Mouse (Mus musculus): ENCODE results near the gene Rcn3. TPM values are rescaled to one million over a fixed set of nuclear protein-coding genes. Genes with fewer than 3 reads are reported as not detected.

Gene Rcn3
- total and polyA plus RNA-seq, 3 experiments = 0.38 TPM; not detected in 2

- in situ Hi-C loops (cut with MboI; ENCODE audit: low pct_ligation_motif_present, low pct_unique_long_range_greater_than_20kb, low sequenced_read_pairs) (no loop called here), dilution Hi-C loops (cut with MboI; ENCODE audit: extremely low pct_ligation_motif_present, extremely low pct_unique_long_range_greater_than_20kb, low sequenced_read_pairs) (no loop called here)
- Histone ChIP-seq H3K79me2 (replicated peaks; ENCODE audit: control insufficient read depth, extremely low read depth, insufficient read depth, poor library complexity, severe bottlenecking) (no peaks in the 10 kb centered on the region), H3K4me1 (ENCODE audit: control insufficient read depth in 1 of 2, insufficient read depth in 2 of 2) (peaks cover 5 to 13% of the 10 kb centered on the region in 2 experiments; a peak in 1 of 4 replicates), H3K36me3 (replicated peaks in 1 of 2; ENCODE audit: control insufficient read depth in 1 of 2, insufficient read depth in 1 of 2, low read length in 1 of 2) (peaks cover 43 to 51% of the 10 kb centered on the region in 2 experiments), H3K4me2 (ENCODE audit: insufficient read depth, low read depth, poor library complexity, severe bottlenecking) (no peak overlapping the region), H3K9me3 (replicated peaks; ENCODE audit: low read length) (no peaks in the 10 kb centered on the region), H3K9ac (ENCODE audit: insufficient read depth, low read depth) (no peak overlapping the region), H3K27me3 (replicated peaks) (no peaks in the 10 kb centered on the region), H3K4me3 (replicated peaks in 1 of 3; ENCODE audit: low read depth in 2 of 3, low read length in 2 of 3, poor library complexity in 1 of 3) (no peak overlapping the region), H3K27ac (ENCODE audit: insufficient read depth, low read depth) (no peak overlapping the region)
- DNase-seq (ENCODE audit: extremely low read depth) = peak; percentile 72
- TF ChIP-seq RAD21 (IDR thresholded peaks at IDR 0.05; ENCODE audit: low read depth, low read length) (peak; percentile 63), ZKSCAN1 (IDR thresholded peaks at IDR 0.05; ENCODE audit: borderline replicate concordance, low read depth, low read length) (no peak), EP300 (IDR thresholded peaks at IDR 0.05; ENCODE audit: low read length) (no peak), CTCF (conservative IDR thresholded peaks at IDR 0.05 in 1 of 2, IDR thresholded peaks at IDR 0.05 in 1 of 2; ENCODE audit: low read depth in 2 of 2, low read length in 2 of 2) (peak; percentile 57 to 79), SMC3 (IDR thresholded peaks at IDR 0.05; ENCODE audit: low read depth, low read length) (peak; percentile 56), POLR2AphosphoS2 (IDR thresholded peaks at IDR 0.05; ENCODE audit: low read depth, low read length) (no peak)
Observed at GRCm38 (mm10) chr7:45078513-45078912, 13.5 kb downstream of the Rcn3 start.

DNA sequence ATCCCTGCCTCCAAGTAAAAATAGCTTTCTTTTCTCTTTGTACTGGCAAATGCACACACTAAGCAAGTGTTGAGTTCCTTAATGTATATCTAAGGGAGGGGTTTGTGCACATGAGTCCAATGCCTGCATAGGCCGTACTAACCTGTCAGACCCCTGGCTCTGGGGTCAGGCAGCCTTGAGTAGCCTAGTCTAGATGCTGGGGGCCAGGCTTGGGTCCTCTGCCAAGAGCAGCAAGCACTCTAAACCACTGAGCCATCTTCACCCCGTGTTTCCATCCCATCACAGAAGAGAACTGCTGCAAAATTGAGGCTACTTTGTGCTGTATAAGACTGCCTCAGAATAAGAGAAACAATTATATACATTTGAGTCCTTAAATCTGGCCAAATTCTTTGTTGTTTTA lies 14.2 kb downstream of the Rcn3 start:
- no peak for TF ChIP-seq CTCF (conservative IDR thresholded peaks at IDR 0.05 in 1 of 2, IDR thresholded peaks at IDR 0.05 in 1 of 2; ENCODE audit: low read depth in 2 of 2, low read length in 2 of 2)
- no peak for TF ChIP-seq ZC3H11A (IDR thresholded peaks at IDR 0.05; ENCODE audit: low read depth, low read length)
- TF ChIP-seq TCF12 (IDR thresholded peaks at IDR 0.05; ENCODE audit: low read depth, low read length) = no peak
- TF ChIP-seq SMC3 (IDR thresholded peaks at IDR 0.05; ENCODE audit: low read depth, low read length) = no peak
- TF ChIP-seq ELF1 (IDR thresholded peaks at IDR 0.05; ENCODE audit: low read depth, low read length) = no peak
- TF ChIP-seq ZKSCAN1 (IDR thresholded peaks at IDR 0.05; ENCODE audit: borderline replicate concordance, low read depth, low read length) = no peak
- Histone ChIP-seq H3K27ac (ENCODE audit: insufficient read depth, low read depth) (no peak overlapping the region), H3K4me1 (ENCODE audit: control insufficient read depth in 1 of 2, insufficient read depth in 2 of 2) (peaks cover 4 to 11% of the 10 kb centered on the region in 2 experiments; a peak in 1 of 4 replicates), H3K9ac (ENCODE audit: insufficient read depth, low read depth) (no peak overlapping the region), H3K9me3 (replicated peaks; ENCODE audit: low read length) (no peaks in the 10 kb centered on the region), H3K36me3 (replicated peaks in 1 of 2; ENCODE audit: control insufficient read depth in 1 of 2, insufficient read depth in 1 of 2, low read length in 1 of 2) (peaks cover 47 to 57% of the 10 kb centered on the region in 2 experiments), H3K4me3 (replicated peaks in 1 of 3; ENCODE audit: low read depth in 2 of 3, low read length in 2 of 3, poor library complexity in 1 of 3) (no peak overlapping the region), H3K79me2 (replicated peaks; ENCODE audit: control insufficient read depth, extremely low read depth, insufficient read depth, poor library complexity, severe bottlenecking) (peaks cover 3% of the 10 kb centered on the region; the same call in 1 of the 2 replicates), H3K27me3 (replicated peaks) (no peaks in the 10 kb centered on the region), H3K4me2 (ENCODE audit: insufficient read depth, low read depth, poor library complexity, severe bottlenecking) (no peak overlapping the region)
- dilution Hi-C loops (cut with MboI; ENCODE audit: extremely low pct_ligation_motif_present, extremely low pct_unique_long_range_greater_than_20kb, low sequenced_read_pairs) (no loop called here), in situ Hi-C loops (cut with MboI; ENCODE audit: low pct_ligation_motif_present, low pct_unique_long_range_greater_than_20kb, low sequenced_read_pairs) (no loop called here)
- no peak for DNase-seq (ENCODE audit: extremely low read depth)

DNA sequence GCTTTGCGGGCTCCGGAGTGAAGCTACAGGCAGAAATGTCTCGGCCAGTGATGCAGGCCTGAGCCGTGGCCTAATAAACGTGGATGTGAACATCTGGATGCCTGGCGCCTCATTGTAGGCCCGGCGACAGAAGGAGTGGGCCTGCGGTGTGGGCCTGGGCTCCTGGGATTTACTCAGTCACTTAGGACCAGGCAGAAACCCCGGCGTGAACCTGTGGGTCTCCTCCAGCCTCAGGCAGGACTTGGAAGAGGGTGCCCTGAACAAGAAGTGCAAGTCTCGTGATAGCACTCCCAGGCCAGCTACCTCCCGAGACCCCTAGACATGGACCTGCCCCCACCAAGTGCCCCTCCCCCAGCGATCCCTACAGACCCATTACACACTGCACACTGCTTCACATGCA lies 14.7 kb downstream of the Rcn3 start:
- H3K27me3 ChIP-seq (replicated peaks) = no peaks in the 10 kb centered on the region
- peaks cover 6% of the 10 kb centered on the region; the same call in 1 of the 2 replicates for H3K79me2 ChIP-seq (replicated peaks; ENCODE audit: control insufficient read depth, extremely low read depth, insufficient read depth, poor library complexity, severe bottlenecking)
- no peak overlapping the region for H3K9ac ChIP-seq (ENCODE audit: insufficient read depth, low read depth)
- no peaks in the 10 kb centered on the region for H3K9me3 ChIP-seq (replicated peaks; ENCODE audit: low read length)
- TF ChIP-seq HCFC1 (IDR thresholded peaks at IDR 0.05; ENCODE audit: low read depth, low read length) = no peak
- no peak for TF ChIP-seq USF2 (conservative IDR thresholded peaks at IDR 0.05; ENCODE audit: low read depth, low read length)
- TF ChIP-seq TCF12 (IDR thresholded peaks at IDR 0.05; ENCODE audit: low read depth, low read length) = no peak
- no peak for TF ChIP-seq RCOR1 (conservative IDR thresholded peaks at IDR 0.05; ENCODE audit: low read depth, low read length)
- no peak for TF ChIP-seq POLR2AphosphoS2 (IDR thresholded peaks at IDR 0.05; ENCODE audit: low read depth, low read length)
- TF ChIP-seq SIN3A (IDR thresholded peaks at IDR 0.05; ENCODE audit: low read length) = no peak
- no peak for TF ChIP-seq JUND (conservative IDR thresholded peaks at IDR 0.05; ENCODE audit: low read depth, low read length)
- peaks cover 4 to 8% of the 10 kb centered on the region in 2 experiments; a peak in 1 of 4 replicates for H3K4me1 ChIP-seq (ENCODE audit: control insufficient read depth in 1 of 2, insufficient read depth in 2 of 2)
- in situ Hi-C loops (cut with MboI; ENCODE audit: low pct_ligation_motif_present, low pct_unique_long_range_greater_than_20kb, low sequenced_read_pairs) (no loop called here), dilution Hi-C loops (cut with MboI; ENCODE audit: extremely low pct_ligation_motif_present, extremely low pct_unique_long_range_greater_than_20kb, low sequenced_read_pairs) (no loop called here)
- H3K4me3 ChIP-seq (replicated peaks in 1 of 3; ENCODE audit: low read depth in 2 of 3, low read length in 2 of 3, poor library complexity in 1 of 3) = no peak overlapping the region
- DNase-seq (ENCODE audit: extremely low read depth) = no peak
- peaks cover 47 to 58% of the 10 kb centered on the region in 2 experiments for H3K36me3 ChIP-seq (replicated peaks in 1 of 2; ENCODE audit: control insufficient read depth in 1 of 2, insufficient read depth in 1 of 2, low read length in 1 of 2)
- no peak overlapping the region for H3K4me2 ChIP-seq (ENCODE audit: insufficient read depth, low read depth, poor library complexity, severe bottlenecking)
- H3K27ac ChIP-seq (ENCODE audit: insufficient read depth, low read depth) = no peak overlapping the region

Measured in CH12.LX (cell line).